Mouse (Mus musculus) hindbrain, postnatal 0 days (tissue): ENCODE measurements around the gene Dock7. TPM values are rescaled to one million over a fixed set of nuclear protein-coding genes. Genes with fewer than 3 reads are reported as not detected.

Source experiments
- ATAC-seq: fragments of 200-750 bp; cut with Nextera tagmentation; 2 replicates; pipeline ENCODE4 v1.8.0; 2017; ENCODE audit warnings: mild to moderate bottlenecking, moderate TSS enrichment, moderate library complexity
- DNase-seq: peaks from one replicate; pipeline ENCODE4 v3.0.0-alpha.2; 2015; ENCODE audit warnings: low spot score
- H3K27ac ChIP-seq: fragments of 300-500 bp; sonication (generic); 2 replicates; pipeline ENCODE4 v1.5.1; 2014; ENCODE audit warnings: mild to moderate bottlenecking
- H3K27me3 ChIP-seq: fragments of 300-500 bp; sonication (generic); 2 replicates; pipeline ENCODE4 v1.6.1; 2014; ENCODE audit warnings: low read length, mixed read lengths; ENCODE audit not compliant: insufficient read depth
- H3K36me3 ChIP-seq: fragments of 300-500 bp; sonication (generic); 2 replicates; pipeline ENCODE4 v1.6.1; 2014; ENCODE audit warnings: low read length, mixed read lengths; ENCODE audit not compliant: insufficient read depth
- H3K4me1 ChIP-seq: fragments of 300-500 bp; sonication (generic); 2 replicates; pipeline ENCODE4 v1.6.1; 2014; ENCODE audit warnings: antibody characterized with exemption, low read length, mixed read lengths; ENCODE audit not compliant: insufficient read depth
- H3K4me2 ChIP-seq: fragments of 300-500 bp; sonication (generic); 2 replicates; pipeline ENCODE4 v1.6.1; 2014; ENCODE audit warnings: low read depth, mild to moderate bottlenecking, low read length, moderate library complexity, mixed read lengths
- H3K4me3 ChIP-seq: fragments of 300-500 bp; sonication (generic); 2 replicates; pipeline ENCODE4 v1.5.1; 2014; ENCODE audit warnings: low read length
- H3K9ac ChIP-seq: fragments of 300-500 bp; sonication (generic); replicated peaks from 2 replicates; pipeline ENCODE4 v1.6.1; 2014; ENCODE audit warnings: mild to moderate bottlenecking, low read length, moderate library complexity, mixed read lengths
- H3K9me3 ChIP-seq: fragments of 300-500 bp; sonication (generic); 2 replicates; pipeline ENCODE4 v1.6.1; 2016; ENCODE audit warnings: low read length, mixed read lengths
- CTCF ChIP-seq: IDR thresholded peaks from 2 replicates; pipeline ENCODE4 v1.5.1; 2016; ENCODE audit warnings: antibody characterized with exemption, control low read depth, low read depth
- WGBS: fragments of 180-500 bp; shearing (Covaris S2); extraction: QIAGEN DNeasy Blood & Tissue Kit; methylation state at CpG from one replicate; pipeline ENCODE4 v1.1.7; 2014; 5-methylcytosine and 5-hydroxymethylcytosine counted together
- polyA plus RNA-seq: library from polyadenylated mRNA; unstranded; fragments of >200 nt; fragmentation: Nextera tagmentation; extraction: Ambion mirVana; gene quantifications from 2 replicates; pipeline ENCODE4 v1.2.1, GENCODE M21; 2015
- total RNA-seq: library from RNA; depleted of rRNA; stranded (reverse); fragments of >200 nt; gene quantifications from 2 replicates; pipeline ENCODE4 v1.2.3, GENCODE M21; 2014

Gene Dock7
- total and polyA plus RNA-seq, 2 experiments from 2014 or later, result 31.4 to 72.8 TPM

- no peak for ATAC-seq
- TF ChIP-seq CTCF, result no peak
- no peak for DNase-seq
- peaks cover 15% of the 10 kb centered on the region for H3K4me1 ChIP-seq
- H3K27me3 ChIP-seq, result no peaks in the 10 kb centered on the region
- H3K27ac ChIP-seq, result peak overlapping the region; percentile 93; the same call in 1 of the 2 replicates
- peak overlapping the region; percentile 67 for H3K4me2 ChIP-seq
- H3K9me3 ChIP-seq, result no peaks in the 10 kb centered on the region
- no peaks in the 10 kb centered on the region for H3K36me3 ChIP-seq
- H3K4me3 ChIP-seq, result no peak overlapping the region
- H3K9ac ChIP-seq, result no peak overlapping the region
- WGBS, result 59% methylated on average over 3 of the region's 3 CpGs
Measured at GRCm38 (mm10) chr4:99122047-99122446, 1.3 kb upstream of the Dock7 start.

GRCm38 (mm10) chr4:99121123-99121755 lies 524 bp upstream of the Dock7 start:
- peak; percentile 66 for ATAC-seq

GRCm38 (mm10) chr4:99119051-99119450 lies 1.7 kb downstream of the Dock7 start:
- H3K4me1 ChIP-seq, result peaks cover 15% of the 10 kb centered on the region
- no peak for ATAC-seq

More at GRCm38 (mm10) chr4:99121123-99121755, 524 bp upstream of the Dock7 start:
- peak overlapping the region; percentile 67 for H3K4me2 ChIP-seq
- TF ChIP-seq CTCF, result no peak
- peaks cover 15% of the 10 kb centered on the region for H3K4me1 ChIP-seq
- H3K27ac ChIP-seq, result peak overlapping the region; percentile 93
- H3K27me3 ChIP-seq, result no peaks in the 10 kb centered on the region
- no peaks in the 10 kb centered on the region for H3K36me3 ChIP-seq
- DNase-seq, result no peak
- peak overlapping the region; percentile 92 for H3K4me3 ChIP-seq
- no peaks in the 10 kb centered on the region for H3K9me3 ChIP-seq
- 2% methylated on average over 17 of the region's 17 CpGs for WGBS
- H3K9ac ChIP-seq, result peak overlapping the region; percentile 92

GRCm38 (mm10) chr4:99115797-99116196 lies 4.9 kb downstream of the Dock7 start:
- H3K27me3 ChIP-seq, result no peaks in the 10 kb centered on the region
- no peak for TF ChIP-seq CTCF
- no peak overlapping the region for H3K4me2 ChIP-seq
- WGBS, result 73% methylated on average over 9 of the region's 9 CpGs
- no peak overlapping the region for H3K4me3 ChIP-seq
- no peak overlapping the region for H3K9ac ChIP-seq
- peaks cover 9% of the 10 kb centered on the region for H3K4me1 ChIP-seq
- no peaks in the 10 kb centered on the region for H3K36me3 ChIP-seq
- no peak for ATAC-seq
- no peak for DNase-seq
- H3K9me3 ChIP-seq, result no peaks in the 10 kb centered on the region
- H3K27ac ChIP-seq, result no peak overlapping the region

More at GRCm38 (mm10) chr4:99119051-99119450, 1.7 kb downstream of the Dock7 start:
- no peak overlapping the region; the same call in 1 of the 2 replicates for H3K9ac ChIP-seq
- WGBS, result 46% methylated on average over 5 of the region's 5 CpGs
- no peaks in the 10 kb centered on the region for H3K36me3 ChIP-seq
- DNase-seq, result no peak
- peak overlapping the region; percentile 67 for H3K4me2 ChIP-seq
- TF ChIP-seq CTCF, result no peak
- peak overlapping the region; percentile 92 for H3K4me3 ChIP-seq
- no peaks in the 10 kb centered on the region for H3K27me3 ChIP-seq
- H3K9me3 ChIP-seq, result no peaks in the 10 kb centered on the region
- H3K27ac ChIP-seq, result no peak overlapping the region

- no peaks in the 10 kb centered on the region for H3K4me1 ChIP-seq
- no peaks in the 10 kb centered on the region for H3K36me3 ChIP-seq
- no peak for DNase-seq
- H3K9me3 ChIP-seq, result no peaks in the 10 kb centered on the region
- 84% methylated on average over 3 of the region's 3 CpGs for whole genome bisulfite sequencing
- H3K27ac ChIP-seq, result no peak overlapping the region
- no peak overlapping the region for H3K4me2 ChIP-seq
- no peaks in the 10 kb centered on the region for H3K27me3 ChIP-seq
- ATAC-seq, result no peak
- no peak overlapping the region for H3K4me3 ChIP-seq
- no peak for TF ChIP-seq CTCF
- no peak overlapping the region for H3K9ac ChIP-seq
Measured at GRCm38 (mm10) chr4:99111670-99112069, 9.0 kb downstream of the Dock7 start.

GRCm38 (mm10) chr4:99108817-99109216 lies 11.9 kb downstream of the Dock7 start:
- 70% methylated on average over 4 of the region's 4 CpGs for WGBS
- H3K4me3 ChIP-seq, result no peak overlapping the region
- H3K4me2 ChIP-seq, result no peak overlapping the region
- no peaks in the 10 kb centered on the region for H3K9me3 ChIP-seq
- H3K9ac ChIP-seq, result no peak overlapping the region
- no peaks in the 10 kb centered on the region for H3K36me3 ChIP-seq
- ATAC-seq (no peak), DNase-seq (no peak)
- H3K27me3 ChIP-seq, result no peaks in the 10 kb centered on the region
- H3K27ac ChIP-seq, result no peak overlapping the region
- H3K4me1 ChIP-seq, result no peaks in the 10 kb centered on the region
- TF ChIP-seq CTCF, result no peak

GRCm38 (mm10) chr4:99102846-99103245 lies 17.9 kb downstream of the Dock7 start:
- no peaks in the 10 kb centered on the region for H3K36me3 ChIP-seq
- WGBS, result 44% methylated on average over 3 of the region's 3 CpGs
- H3K4me1 ChIP-seq, result no peaks in the 10 kb centered on the region
- TF ChIP-seq CTCF, result no peak
- no peak overlapping the region for H3K27ac ChIP-seq
- H3K4me2 ChIP-seq, result no peak overlapping the region
- H3K4me3 ChIP-seq, result no peak overlapping the region
- no peaks in the 10 kb centered on the region for H3K27me3 ChIP-seq
- ATAC-seq, result no peak
- no peak overlapping the region for H3K9ac ChIP-seq
- DNase-seq, result no peak
- H3K9me3 ChIP-seq, result no peaks in the 10 kb centered on the region
